Mouse (Mus musculus): ENCODE measurements around the gene Ppp1r12b. TPM values are rescaled to one million over a fixed set of nuclear protein-coding genes. Genes with fewer than 3 reads are reported as not detected.

The Ppp1r12b gene
- polyA plus RNA-seq, 1 experiment, result 22.2 TPM

DNA sequence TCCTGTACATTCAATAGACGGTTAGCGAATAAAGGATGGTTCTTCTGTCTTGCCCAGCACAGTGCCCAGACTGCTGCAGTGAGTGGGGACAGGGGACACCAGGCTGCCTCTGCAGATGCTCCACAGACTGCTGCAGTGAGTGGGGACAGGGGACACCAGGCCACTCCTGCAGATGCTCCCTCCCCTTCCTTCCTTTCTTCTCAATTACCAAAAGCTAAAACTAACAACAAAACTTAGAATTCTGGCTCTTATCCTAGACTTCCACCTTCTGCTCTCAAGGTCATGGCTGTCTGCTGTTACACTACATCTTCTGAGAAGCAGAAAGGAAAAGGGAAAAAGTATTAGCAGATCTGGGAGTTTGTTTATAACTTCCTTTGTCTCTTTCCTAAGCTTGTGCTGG lies 181.5 kb downstream of the Ppp1r12b start:
- no peak overlapping the region for H3K27ac ChIP-seq (ENCODE audit: insufficient read depth, low read length)
- TF ChIP-seq CTCF (IDR thresholded peaks at IDR 0.05; ENCODE audit: borderline replicate concordance, insufficient read depth, low read depth, low read length) (no peak), POLR2A (IDR thresholded peaks at IDR 0.05; ENCODE audit: borderline replicate concordance, insufficient read depth, low read length) (no peak)
- no peaks in the 10 kb centered on the region for H3K27me3 ChIP-seq (ENCODE audit: control insufficient read depth, insufficient read depth, low read length)
- H3K4me1 ChIP-seq (ENCODE audit: control insufficient read depth, insufficient read depth, low read length), result peaks cover 5% of the 10 kb centered on the region; the same call in 1 of the 2 replicates
- DNase-seq, result no peak
- WGBS, result 71% methylated on average over 2 of the region's 2 CpGs
- no peak overlapping the region for H3K4me3 ChIP-seq (replicated peaks; ENCODE audit: insufficient read depth, low read depth, low read length)

- TF ChIP-seq POLR2A (IDR thresholded peaks at IDR 0.05; ENCODE audit: borderline replicate concordance, insufficient read depth, low read length) (no peak), CTCF (IDR thresholded peaks at IDR 0.05; ENCODE audit: borderline replicate concordance, insufficient read depth, low read depth, low read length) (no peak)
- no peak for DNase-seq
- Histone ChIP-seq H3K4me3 (replicated peaks; ENCODE audit: insufficient read depth, low read depth, low read length) (no peak overlapping the region), H3K27me3 (ENCODE audit: control insufficient read depth, insufficient read depth, low read length) (no peaks in the 10 kb centered on the region), H3K4me1 (ENCODE audit: control insufficient read depth, insufficient read depth, low read length) (peaks cover 5% of the 10 kb centered on the region; the same call in 1 of the 2 replicates), H3K27ac (ENCODE audit: insufficient read depth, low read length) (no peak overlapping the region)
- 69% methylated on average over 12 of the region's 12 CpGs for WGBS
These were observed 182.5 kb downstream of the Ppp1r12b start for GRCm38 (mm10) chr1:134773256-134773655.

- 81% methylated on average over 3 of the region's 3 CpGs for WGBS
- peaks cover under 1% of the 10 kb centered on the region; the same call in 1 of the 2 replicates for H3K4me1 ChIP-seq (ENCODE audit: control insufficient read depth, insufficient read depth, low read length)
- no peak for DNase-seq
- no peak overlapping the region for H3K27ac ChIP-seq (ENCODE audit: insufficient read depth, low read length)
- H3K27me3 ChIP-seq (ENCODE audit: control insufficient read depth, insufficient read depth, low read length), result no peaks in the 10 kb centered on the region
- no peak overlapping the region for H3K4me3 ChIP-seq (replicated peaks; ENCODE audit: insufficient read depth, low read depth, low read length)
- TF ChIP-seq POLR2A (IDR thresholded peaks at IDR 0.05; ENCODE audit: borderline replicate concordance, insufficient read depth, low read length), result no peak
- no peak for TF ChIP-seq CTCF (IDR thresholded peaks at IDR 0.05; ENCODE audit: borderline replicate concordance, insufficient read depth, low read depth, low read length)
These were observed 182.9 kb downstream of the Ppp1r12b start for GRCm38 (mm10) chr1:134772821-134773220.

DNA sequence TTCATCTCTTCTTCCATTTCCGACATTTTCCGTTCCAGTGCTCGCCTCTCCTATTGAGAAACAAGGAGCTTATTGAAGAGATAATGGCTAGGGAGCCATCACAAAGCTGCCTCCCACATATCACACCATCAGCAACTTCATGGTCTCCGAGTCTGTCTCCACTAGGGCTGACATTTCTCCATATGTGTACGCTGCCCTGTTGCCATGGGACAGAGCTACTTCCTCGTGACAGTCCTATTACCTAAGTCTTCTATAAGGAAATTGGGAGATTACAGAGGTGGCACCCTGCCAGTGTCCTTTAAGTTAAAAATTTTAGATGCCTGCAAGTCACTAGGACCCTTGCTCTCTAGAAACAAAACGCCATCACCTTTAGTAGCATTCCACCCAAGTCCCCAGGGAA lies 183.7 kb downstream of the Ppp1r12b start:
- 90% methylated on average over 7 of the region's 7 CpGs for WGBS
- Histone ChIP-seq H3K27ac (ENCODE audit: insufficient read depth, low read length) (no peak overlapping the region), H3K27me3 (ENCODE audit: control insufficient read depth, insufficient read depth, low read length) (no peaks in the 10 kb centered on the region), H3K4me3 (replicated peaks; ENCODE audit: insufficient read depth, low read depth, low read length) (no peak overlapping the region), H3K4me1 (ENCODE audit: control insufficient read depth, insufficient read depth, low read length) (no peaks in the 10 kb centered on the region; the same call in 1 of the 2 replicates)
- no peak for DNase-seq
- TF ChIP-seq POLR2A (IDR thresholded peaks at IDR 0.05; ENCODE audit: borderline replicate concordance, insufficient read depth, low read length) (no peak), CTCF (IDR thresholded peaks at IDR 0.05; ENCODE audit: borderline replicate concordance, insufficient read depth, low read depth, low read length) (no peak)

DNA sequence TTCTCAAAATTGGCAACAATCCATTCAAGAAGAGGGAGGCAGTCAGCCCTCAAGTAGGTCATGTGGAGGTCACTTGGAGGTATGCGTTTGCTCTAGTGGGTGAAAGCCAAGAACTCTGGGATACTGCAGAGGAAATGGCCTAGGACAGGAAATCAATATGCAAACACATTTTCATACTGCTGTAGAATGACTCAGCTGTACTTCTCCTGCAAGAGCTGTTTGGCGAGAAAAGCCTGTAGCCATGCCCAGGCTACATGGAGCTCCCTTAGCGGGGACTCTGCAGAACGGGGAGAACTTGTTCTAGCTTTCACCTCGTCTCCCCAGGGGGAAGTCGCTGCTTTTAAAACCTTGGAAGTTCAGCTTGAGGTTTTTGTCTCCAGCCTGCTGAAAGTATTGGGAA lies 184.4 kb downstream of the Ppp1r12b start:
- WGBS, result 64% methylated on average over 6 of the region's 6 CpGs
- no peak for DNase-seq

GRCm38 (mm10) chr1:134770312-134770711 lies 185.4 kb downstream of the Ppp1r12b start:
- DNase-seq, result no peak
- Histone ChIP-seq H3K27me3 (ENCODE audit: control insufficient read depth, insufficient read depth, low read length) (no peaks in the 10 kb centered on the region), H3K27ac (ENCODE audit: insufficient read depth, low read length) (no peak overlapping the region), H3K4me1 (ENCODE audit: control insufficient read depth, insufficient read depth, low read length) (no peaks in the 10 kb centered on the region; the same call in 1 of the 2 replicates), H3K4me3 (replicated peaks; ENCODE audit: insufficient read depth, low read depth, low read length) (no peak overlapping the region)
- WGBS, result 97% methylated on average over 5 of the region's 5 CpGs
- no peak for TF ChIP-seq POLR2A (IDR thresholded peaks at IDR 0.05; ENCODE audit: borderline replicate concordance, insufficient read depth, low read length)
- no peak for TF ChIP-seq CTCF (IDR thresholded peaks at IDR 0.05; ENCODE audit: borderline replicate concordance, insufficient read depth, low read depth, low read length)

More for the DNA sequence above, 184.4 kb downstream of the Ppp1r12b start:
- Histone ChIP-seq H3K27ac (ENCODE audit: insufficient read depth, low read length) (no peak overlapping the region), H3K4me1 (ENCODE audit: control insufficient read depth, insufficient read depth, low read length) (no peaks in the 10 kb centered on the region; the same call in 1 of the 2 replicates), H3K27me3 (ENCODE audit: control insufficient read depth, insufficient read depth, low read length) (no peaks in the 10 kb centered on the region), H3K4me3 (replicated peaks; ENCODE audit: insufficient read depth, low read depth, low read length) (no peak overlapping the region)
- TF ChIP-seq POLR2A (IDR thresholded peaks at IDR 0.05; ENCODE audit: borderline replicate concordance, insufficient read depth, low read length) (no peak), CTCF (IDR thresholded peaks at IDR 0.05; ENCODE audit: borderline replicate concordance, insufficient read depth, low read depth, low read length) (no peak)

DNA sequence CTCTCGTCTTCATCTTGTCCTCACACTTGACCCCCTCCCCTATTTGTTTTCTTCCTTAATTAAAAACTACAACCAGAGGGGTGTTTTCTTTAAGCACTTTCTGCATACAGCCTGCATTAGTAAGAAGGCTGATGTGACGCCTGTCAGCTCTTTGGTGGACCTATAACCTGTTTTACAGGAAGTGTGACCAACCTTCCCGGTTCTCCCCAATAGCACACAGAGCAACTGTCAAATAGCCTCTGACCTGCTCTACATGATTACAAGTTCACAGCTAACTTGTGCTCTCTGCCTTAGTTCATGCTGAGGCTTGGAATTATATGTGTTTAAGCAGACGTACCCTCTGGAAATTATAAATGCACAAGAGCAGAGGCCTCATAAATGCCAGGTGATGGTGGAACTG lies 189.3 kb downstream of the Ppp1r12b start:
- 93% methylated on average over 4 of the region's 4 CpGs for WGBS
- Histone ChIP-seq H3K4me3 (replicated peaks; ENCODE audit: insufficient read depth, low read depth, low read length) (no peak overlapping the region), H3K27me3 (ENCODE audit: control insufficient read depth, insufficient read depth, low read length) (no peaks in the 10 kb centered on the region), H3K27ac (ENCODE audit: insufficient read depth, low read length) (no peak overlapping the region), H3K4me1 (ENCODE audit: control insufficient read depth, insufficient read depth, low read length) (peaks cover 3% of the 10 kb centered on the region)
- TF ChIP-seq CTCF (IDR thresholded peaks at IDR 0.05; ENCODE audit: borderline replicate concordance, insufficient read depth, low read depth, low read length), result no peak
- no peak for TF ChIP-seq POLR2A (IDR thresholded peaks at IDR 0.05; ENCODE audit: borderline replicate concordance, insufficient read depth, low read length)
- DNase-seq, result no peak

- Histone ChIP-seq H3K27ac (ENCODE audit: insufficient read depth, low read length) (no peak overlapping the region), H3K27me3 (ENCODE audit: control insufficient read depth, insufficient read depth, low read length) (no peaks in the 10 kb centered on the region), H3K4me1 (ENCODE audit: control insufficient read depth, insufficient read depth, low read length) (peaks cover 5% of the 10 kb centered on the region), H3K4me3 (replicated peaks; ENCODE audit: insufficient read depth, low read depth, low read length) (no peak overlapping the region)
- TF ChIP-seq CTCF (IDR thresholded peaks at IDR 0.05; ENCODE audit: borderline replicate concordance, insufficient read depth, low read depth, low read length) (no peak), POLR2A (IDR thresholded peaks at IDR 0.05; ENCODE audit: borderline replicate concordance, insufficient read depth, low read length) (no peak)
- 62% methylated on average over 7 of the region's 7 CpGs for WGBS
- no peak for DNase-seq
These were observed 190.8 kb downstream of the Ppp1r12b start for GRCm38 (mm10) chr1:134764831-134765458.
